Mouse (Mus musculus): ENCODE measurements at regions not wholly inside any gene's neighbourhood (a gene's known extent, or its start where the extent isn't known, plus 50 kb on each side); places are given as distances from the start of the nearest gene placed in this dataset.
"Not testable (repeated sequence)": the region's sequence is repeated elsewhere in the genome, so short reads cannot be mapped to it uniquely, and the experiment has no call there.

DNA sequence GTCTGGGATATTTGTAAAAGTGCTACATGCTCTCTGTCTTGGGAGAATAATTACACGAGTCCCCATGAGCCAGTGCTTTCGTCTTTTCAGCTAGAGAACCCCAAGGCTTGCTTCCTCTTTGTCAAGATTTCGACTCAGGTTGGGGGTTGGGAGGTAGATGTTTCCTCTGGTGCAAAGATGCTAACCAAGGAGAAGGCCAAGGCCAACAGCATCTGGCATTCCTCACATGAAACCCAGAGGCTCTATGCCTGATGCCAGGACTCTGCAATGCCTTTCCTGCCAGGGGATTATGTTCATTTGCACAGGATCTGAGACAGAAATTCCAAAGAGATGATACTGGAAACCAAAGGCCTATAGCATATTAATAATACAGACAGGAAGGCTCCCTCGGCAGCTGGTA, 198.2 kb upstream of the Six2 start:
- in situ Hi-C loops (cut with MboI, MseI) = loop anchor here (10.0 kb wide), 1 partner anchor 1061 kb away; no protein-coding TSS in a partner anchor

DNA sequence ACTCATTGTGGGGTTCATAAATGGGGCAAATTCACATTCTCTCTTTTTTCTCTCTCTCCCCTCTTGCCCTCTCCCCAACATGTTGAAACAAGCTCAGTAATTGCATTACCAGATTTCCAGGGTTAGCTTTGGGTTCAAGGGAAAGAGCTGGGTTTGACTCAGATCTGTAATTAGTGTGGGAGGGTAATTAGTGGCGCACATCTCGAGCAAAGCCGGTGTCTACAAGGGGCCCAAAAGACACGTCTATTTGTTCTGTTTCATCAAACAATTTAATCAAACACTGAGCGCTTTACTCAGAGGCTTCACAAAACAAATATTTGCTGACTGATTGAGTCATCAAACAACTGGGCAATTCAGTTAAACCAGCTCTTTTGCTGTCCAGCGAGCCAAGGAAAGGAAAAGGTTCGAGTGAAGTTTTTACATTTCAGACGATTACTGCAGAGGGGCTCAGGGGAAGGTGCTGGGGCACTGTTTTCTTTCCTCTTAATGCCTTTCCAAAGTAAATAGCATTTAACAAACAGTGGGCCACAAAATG, 193.6 kb upstream of the Six2 start:
- in situ Hi-C loops (cut with MboI, MseI) = loop anchor here (10.0 kb wide), 1 partner anchor 1057 kb away; no protein-coding TSS in a partner anchor

DNA sequence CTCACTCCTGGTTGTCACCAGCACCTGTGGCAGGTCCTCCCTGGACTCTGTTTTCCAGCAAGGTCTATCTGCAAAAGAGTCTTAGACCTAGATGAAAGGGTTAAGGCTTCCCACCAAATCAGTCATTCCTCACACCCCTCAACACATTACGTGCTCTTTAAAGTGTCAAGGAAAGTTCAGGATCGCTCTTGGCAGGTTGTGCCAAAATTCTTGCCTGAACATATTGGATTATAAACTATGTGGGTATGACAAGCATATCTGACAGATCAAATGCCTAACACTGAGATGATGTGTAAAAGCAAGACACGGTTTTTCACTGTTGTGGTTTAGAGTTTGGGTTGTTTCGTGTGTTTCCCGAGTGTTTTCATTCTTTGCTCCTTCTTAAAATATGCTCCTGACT, 193.0 kb upstream of the Six2 start:
- in situ Hi-C loops (cut with MboI, MseI) = loop anchor here (10.0 kb wide), 1 partner anchor 1056 kb away; no protein-coding TSS in a partner anchor

- in situ Hi-C loops (cut with MboI, MseI) = loop anchor here (5.0 kb wide), 1 partner anchor 175 kb away; no protein-coding TSS in a partner anchor
Measured at GRCm38 (mm10) chr17:85877426-85877825, 189.4 kb upstream of the Six2 start.

DNA sequence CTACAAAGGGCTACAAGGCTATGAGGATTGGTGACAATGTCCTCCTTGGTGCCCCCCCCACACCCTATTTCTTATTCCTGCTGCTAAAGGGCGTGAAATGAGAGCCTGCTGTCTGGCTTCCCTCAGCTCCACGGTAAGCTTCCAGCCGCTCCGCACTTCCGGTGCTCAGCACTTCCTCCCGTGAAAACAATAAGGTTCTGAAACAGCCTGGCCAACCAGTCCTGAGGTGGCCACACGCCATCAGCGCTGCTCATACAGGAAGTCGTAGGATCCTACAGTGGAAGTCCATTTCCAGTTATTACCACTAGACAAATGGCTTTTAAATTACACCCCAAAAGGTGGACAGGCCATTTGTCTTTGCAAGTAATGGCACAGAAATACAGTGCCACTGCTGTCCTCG, 188.8 kb upstream of the Six2 start:
- in situ Hi-C loops (cut with MboI, MseI) = loop anchor here (5.0 kb wide), 1 partner anchor 175 kb away; no protein-coding TSS in a partner anchor

GRCm38 (mm10) chr17:85873853-85874586, 185.9 kb upstream of the Six2 start:
- in situ Hi-C loops (cut with MboI, MseI) = no loop called here

DNA sequence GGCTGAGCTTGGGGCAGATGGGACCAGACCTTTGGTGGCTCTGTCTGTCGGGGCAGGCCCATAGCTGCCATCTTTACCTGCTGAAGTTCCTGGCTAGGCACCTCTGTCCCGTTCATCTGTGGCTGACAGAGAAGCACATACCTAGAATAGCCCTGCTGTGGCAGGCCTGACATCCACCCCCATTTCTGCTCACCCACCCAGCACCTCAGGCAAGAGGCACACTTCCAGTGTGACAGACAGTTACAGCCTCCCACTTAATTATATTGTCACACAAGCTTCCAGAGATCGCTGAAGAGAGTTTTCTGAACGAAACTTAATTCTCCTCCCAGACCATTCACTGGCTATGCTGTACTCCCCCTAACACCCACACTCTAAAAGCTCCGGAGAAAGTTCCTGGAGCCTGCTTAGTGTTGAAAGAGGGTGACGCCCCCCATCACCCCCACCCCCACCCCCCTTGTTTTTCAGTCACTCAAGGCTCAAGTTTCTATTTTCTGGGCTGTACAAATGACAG, 184.9 kb upstream of the Six2 start:
- in situ Hi-C loops (cut with MboI, MseI) = no loop called here

DNA sequence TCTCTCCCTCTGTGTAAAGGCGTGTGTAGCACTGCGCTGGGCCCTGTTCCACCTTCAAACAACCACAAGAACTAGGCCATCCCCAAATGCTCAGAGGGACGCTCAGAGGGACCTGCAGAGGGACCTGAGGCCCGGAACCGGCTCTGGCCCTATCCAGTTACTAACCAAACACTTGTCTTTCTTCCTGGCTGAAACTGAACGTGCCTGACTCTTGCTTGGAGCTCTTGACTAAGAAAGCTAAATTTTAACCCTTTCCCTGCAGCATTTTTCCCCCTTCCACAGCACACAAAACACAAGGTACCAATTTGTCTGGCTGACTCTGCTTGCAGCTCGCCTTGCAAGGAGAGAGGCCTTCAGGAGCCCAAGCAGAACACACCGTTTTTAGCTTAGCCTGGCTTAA, 182.3 kb upstream of the Six2 start:
- in situ Hi-C loops (cut with MboI, MseI) = no loop called here

GRCm38 (mm10) chr17:85869179-85869578, 181.1 kb upstream of the Six2 start:
- in situ Hi-C loops (cut with MboI, MseI) = no loop called here

DNA sequence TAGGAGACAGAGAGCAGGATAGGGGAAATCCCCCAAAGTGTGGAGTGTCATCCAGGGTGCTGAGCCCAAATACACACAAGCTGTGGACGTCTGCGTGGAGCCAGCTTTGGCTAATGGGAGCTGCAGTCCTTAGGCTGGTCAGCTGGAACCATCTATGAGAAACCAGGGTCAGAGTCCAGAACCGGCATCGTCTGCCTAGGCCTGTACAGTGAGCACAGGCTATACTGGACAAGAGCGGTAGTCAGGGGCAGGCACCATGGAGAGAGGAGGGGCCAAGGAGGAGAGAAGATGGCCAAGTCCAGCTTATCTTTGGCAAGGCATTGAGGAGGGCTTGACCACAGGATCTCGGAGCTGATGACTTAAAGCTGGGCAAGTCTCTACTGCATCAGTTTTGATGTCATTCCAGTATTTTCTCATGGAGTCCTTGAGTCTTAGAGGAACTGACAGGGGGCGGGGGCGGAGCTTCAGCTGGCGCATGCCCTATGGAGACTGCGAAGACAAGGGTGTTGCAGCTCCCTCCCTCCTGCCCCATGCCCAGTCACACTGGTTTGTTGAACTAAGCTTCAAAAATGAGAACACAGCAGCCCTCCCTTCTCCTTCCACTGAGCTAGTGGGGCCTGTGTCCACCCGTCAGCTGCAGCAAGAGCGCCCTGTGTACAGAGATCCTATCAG, 180.0 kb upstream of the Six2 start:
- in situ Hi-C loops (cut with MboI, MseI) = no loop called here

- in situ Hi-C loops (cut with MboI, MseI) = no loop called here
Measured at GRCm38 (mm10) chr17:85866581-85866980, 178.5 kb upstream of the Six2 start.

- in situ Hi-C loops (cut with MboI, MseI) = no loop called here
Measured at GRCm38 (mm10) chr17:85865940-85866339, 177.9 kb upstream of the Six2 start.

GRCm38 (mm10) chr17:85861328-85861727, 173.3 kb upstream of the Six2 start:
- in situ Hi-C loops (cut with MboI, MseI) = no loop called here

GRCm38 (mm10) chr17:85860797-85861196, 172.7 kb upstream of the Six2 start:
- in situ Hi-C loops (cut with MboI, MseI) = no loop called here

- in situ Hi-C loops (cut with MboI, MseI) = no loop called here
Measured at GRCm38 (mm10) chr17:85859926-85860707, 172.0 kb upstream of the Six2 start.

DNA sequence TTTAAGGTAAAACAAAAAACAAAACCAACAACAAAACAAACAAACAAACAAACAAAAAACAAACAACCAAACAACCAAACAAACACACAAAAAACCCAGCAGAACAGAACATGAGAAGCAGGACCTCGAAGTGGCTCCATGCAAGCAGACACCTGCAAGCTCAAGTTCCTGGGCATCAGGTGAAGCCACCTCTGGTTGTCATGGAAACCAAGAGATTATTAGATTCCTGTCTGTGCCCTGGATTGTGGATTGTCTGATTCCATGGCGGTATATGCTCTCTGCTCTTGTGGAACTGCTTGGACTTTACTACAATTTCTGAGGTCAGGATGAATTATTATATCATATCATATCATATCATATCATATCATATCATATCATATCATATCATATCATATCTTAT, 170.4 kb upstream of the Six2 start:
- in situ Hi-C loops (cut with MboI, MseI) = no loop called here

DNA sequence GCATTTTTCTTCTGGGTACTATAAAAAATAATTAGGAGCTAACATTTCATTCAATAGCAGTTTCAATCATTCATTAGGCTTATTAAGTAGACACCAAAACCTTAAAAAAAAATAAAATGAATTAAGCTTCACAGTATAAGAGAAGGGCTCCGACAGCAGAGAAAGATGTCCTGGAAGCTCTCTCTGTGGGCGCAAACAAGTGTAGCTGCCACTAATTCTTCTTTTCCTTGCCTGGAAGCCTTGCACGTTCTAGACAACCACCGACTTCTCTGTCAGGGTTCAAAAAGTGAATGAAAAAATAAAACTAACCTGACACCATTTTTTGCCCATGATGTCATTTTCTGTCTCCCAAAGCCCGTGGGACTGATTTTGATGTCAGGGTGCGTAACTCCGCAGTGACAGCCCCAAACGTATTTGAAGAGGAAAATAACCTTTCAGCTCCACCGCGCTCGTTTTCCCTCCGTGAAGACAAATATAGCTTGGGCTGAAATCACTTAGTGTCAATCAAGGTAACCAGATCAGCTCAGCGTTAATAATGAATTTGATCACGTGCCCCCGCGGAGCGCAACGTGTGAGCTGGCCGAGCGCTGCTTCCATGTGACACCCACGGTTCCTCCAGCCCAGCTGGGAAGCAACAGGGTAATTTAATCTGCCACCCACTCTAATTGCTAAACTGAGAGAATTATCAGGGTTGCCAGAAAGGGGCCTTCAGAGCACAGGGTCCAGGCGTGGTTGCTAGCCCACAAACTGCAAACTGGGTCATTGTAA, 169.8 kb upstream of the Six2 start:
- in situ Hi-C loops (cut with MboI, MseI) = no loop called here

DNA sequence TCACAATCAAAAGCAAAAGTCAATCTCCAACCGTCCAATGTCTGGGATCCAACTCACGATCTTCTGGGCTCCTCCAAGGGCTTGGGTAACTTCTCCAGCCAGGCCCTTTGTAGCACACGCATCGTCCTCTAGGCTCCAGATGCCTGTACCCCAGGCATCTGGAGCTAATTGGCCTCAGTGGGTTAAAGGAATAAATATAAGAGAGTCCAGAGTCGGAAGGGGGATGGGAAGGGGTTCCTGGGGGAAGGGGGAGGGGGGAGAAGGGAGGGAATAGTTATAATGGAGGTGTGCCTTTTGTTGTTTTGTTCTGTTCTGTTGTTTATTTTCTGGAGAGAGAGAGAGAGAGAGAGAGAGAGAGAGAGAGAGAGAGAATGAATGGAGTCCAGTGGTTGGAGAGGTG, 168.8 kb upstream of the Six2 start:
- in situ Hi-C loops (cut with MboI, MseI) = not testable (repeated sequence)

DNA sequence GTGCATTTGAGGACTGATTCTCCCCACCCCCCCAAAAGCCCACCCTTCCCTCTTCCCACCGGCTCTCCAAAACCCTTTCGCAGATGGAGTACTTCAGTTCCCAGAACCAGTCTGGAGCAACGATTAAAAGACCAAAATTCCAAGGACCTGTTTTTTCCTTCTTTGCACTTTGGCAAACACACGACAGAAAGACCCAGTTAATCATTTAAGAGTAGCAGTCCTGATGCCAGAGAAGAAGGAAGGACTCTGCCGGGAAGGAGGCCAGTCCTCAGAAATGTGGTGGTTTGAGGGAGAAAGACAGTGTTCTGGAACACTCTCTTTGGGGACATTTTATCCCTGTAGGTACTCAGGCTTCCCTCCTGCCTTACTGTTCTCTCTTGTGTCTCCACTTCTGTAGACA, 165.1 kb upstream of the Six2 start:
- in situ Hi-C loops (cut with MboI, MseI) = no loop called here

- in situ Hi-C loops (cut with MboI, MseI) = no loop called here
Measured at GRCm38 (mm10) chr17:85848526-85848925, 160.5 kb upstream of the Six2 start.

DNA sequence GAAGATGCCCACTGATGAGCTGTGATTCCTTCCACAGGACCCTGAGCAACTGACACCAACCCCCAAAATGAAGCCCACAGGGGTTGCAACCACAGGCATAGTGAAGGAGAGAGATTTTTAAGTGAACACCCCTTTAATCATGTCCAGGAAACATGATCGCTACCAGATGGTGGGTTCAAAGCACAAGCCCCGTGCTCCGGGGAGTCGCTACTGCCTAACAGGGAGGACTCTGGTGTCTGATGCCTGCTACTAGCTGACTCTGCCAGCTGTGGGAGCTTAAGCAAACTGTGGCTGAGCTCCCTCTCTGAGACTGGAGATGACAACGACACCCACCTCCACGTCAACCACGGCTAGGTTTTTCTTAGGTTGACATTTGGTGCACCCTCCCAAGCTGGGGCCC, 159.7 kb upstream of the Six2 start:
- in situ Hi-C loops (cut with MboI, MseI) = no loop called here
